Mouse (Mus musculus): ENCODE data around the gene Nfe2l2. TPM values are rescaled to one million over a fixed set of nuclear protein-coding genes. Genes with fewer than 3 reads are reported as not detected.

Nfe2l2 gene
- polyA plus RNA-seq, 1 experiment from 2014 or later: 73.9 TPM

GRCm38 (mm10) chr2:75723481-75723880, 19.0 kb upstream of the Nfe2l2 start:
- no peak for TF ChIP-seq CTCF (IDR thresholded peaks at IDR 0.05; ENCODE audit: low read depth)
- Histone ChIP-seq H3K4me2 (no peak overlapping the region), H3K4me3 (ENCODE audit: low read depth, low read length) (no peak overlapping the region), H3K27me3 (ENCODE audit: insufficient read depth, low read length) (no peaks in the 10 kb centered on the region), H3K36me3 (ENCODE audit: insufficient read depth) (no peaks in the 10 kb centered on the region), H3K9ac (no peak overlapping the region), H3K4me1 (ENCODE audit: insufficient read depth) (no peaks in the 10 kb centered on the region), H3K9me3 (ENCODE audit: low read depth, low read length) (no peaks in the 10 kb centered on the region), H3K27ac (ENCODE audit: low read depth) (no peak overlapping the region)
- ATAC-seq (ENCODE audit: insufficient read depth) (no peak), DNase-seq (no peak)
- 91% methylated on average over 8 of the region's 8 CpGs for WGBS

- no peak for ATAC-seq (ENCODE audit: insufficient read depth)
- Histone ChIP-seq H3K9ac (no peak overlapping the region), H3K9me3 (ENCODE audit: low read depth, low read length) (no peaks in the 10 kb centered on the region), H3K4me3 (ENCODE audit: low read depth, low read length) (no peak overlapping the region), H3K27ac (ENCODE audit: low read depth) (no peak overlapping the region), H3K4me2 (no peak overlapping the region), H3K36me3 (ENCODE audit: insufficient read depth) (no peaks in the 10 kb centered on the region), H3K4me1 (ENCODE audit: insufficient read depth) (no peaks in the 10 kb centered on the region), H3K27me3 (ENCODE audit: insufficient read depth, low read length) (no peaks in the 10 kb centered on the region)
- no peak for TF ChIP-seq CTCF (IDR thresholded peaks at IDR 0.05; ENCODE audit: low read depth)
- no peak for DNase-seq
- 79% methylated on average over 5 of the region's 5 CpGs for WGBS
Measured at GRCm38 (mm10) chr2:75722893-75723292, 18.5 kb upstream of the Nfe2l2 start.

- H3K9me3 ChIP-seq (ENCODE audit: low read depth, low read length): no peaks in the 10 kb centered on the region
- H3K36me3 ChIP-seq (ENCODE audit: insufficient read depth): no peaks in the 10 kb centered on the region
- no peaks in the 10 kb centered on the region for H3K27me3 ChIP-seq (ENCODE audit: insufficient read depth, low read length)
- WGBS: 67% methylated on average over 11 of the region's 11 CpGs
- H3K9ac ChIP-seq: no peak overlapping the region
- ATAC-seq (ENCODE audit: insufficient read depth): no peak
- H3K4me1 ChIP-seq (ENCODE audit: insufficient read depth): 0 out of 2 replicates have a peak, but pooled peaks cover 7% of the 10 kb centered on the region
- no peak overlapping the region for H3K4me3 ChIP-seq (ENCODE audit: low read depth, low read length)
- no peak for DNase-seq
- no peak overlapping the region for H3K27ac ChIP-seq (ENCODE audit: low read depth)
- no peak for TF ChIP-seq CTCF (IDR thresholded peaks at IDR 0.05; ENCODE audit: low read depth)
- H3K4me2 ChIP-seq: no peak overlapping the region
Measured at GRCm38 (mm10) chr2:75720236-75721027, 16.0 kb upstream of the Nfe2l2 start.

GRCm38 (mm10) chr2:75719331-75719869, 15.0 kb upstream of the Nfe2l2 start:
- Histone ChIP-seq H3K27me3 (ENCODE audit: insufficient read depth, low read length) (no peaks in the 10 kb centered on the region), H3K4me1 (ENCODE audit: insufficient read depth) (0 out of 2 replicates have a peak, but pooled peaks cover 7% of the 10 kb centered on the region), H3K27ac (ENCODE audit: low read depth) (no peak overlapping the region), H3K36me3 (ENCODE audit: insufficient read depth) (no peaks in the 10 kb centered on the region), H3K9ac (no peak overlapping the region), H3K9me3 (ENCODE audit: low read depth, low read length) (no peaks in the 10 kb centered on the region), H3K4me2 (no peak overlapping the region), H3K4me3 (ENCODE audit: low read depth, low read length) (no peak overlapping the region)
- no peak for TF ChIP-seq CTCF (IDR thresholded peaks at IDR 0.05; ENCODE audit: low read depth)
- ATAC-seq (ENCODE audit: insufficient read depth) (no peak), DNase-seq (no peak)
- 76% methylated on average over 3 of the region's 3 CpGs for WGBS

GRCm38 (mm10) chr2:75716046-75717016, 11.9 kb upstream of the Nfe2l2 start:
- no peak overlapping the region for H3K4me2 ChIP-seq
- no peaks in the 10 kb centered on the region for H3K27me3 ChIP-seq (ENCODE audit: insufficient read depth, low read length)
- peak overlapping the region; percentile 44 for H3K27ac ChIP-seq (ENCODE audit: low read depth)
- WGBS: 51% methylated on average over 12 of the region's 12 CpGs
- no peak overlapping the region for H3K4me3 ChIP-seq (ENCODE audit: low read depth, low read length)
- H3K9ac ChIP-seq: no peak overlapping the region
- DNase-seq: peak; percentile 41
- no peak for TF ChIP-seq CTCF (IDR thresholded peaks at IDR 0.05; ENCODE audit: low read depth)
- ATAC-seq (ENCODE audit: insufficient read depth): peak; percentile 8; the same call in 1 of the 2 replicates
- no peaks in the 10 kb centered on the region for H3K9me3 ChIP-seq (ENCODE audit: low read depth, low read length)
- H3K36me3 ChIP-seq (ENCODE audit: insufficient read depth): no peaks in the 10 kb centered on the region
- 0 out of 2 replicates have a peak, but pooled peaks cover 7% of the 10 kb centered on the region for H3K4me1 ChIP-seq (ENCODE audit: insufficient read depth)

- Histone ChIP-seq H3K9ac (no peak overlapping the region), H3K4me1 (ENCODE audit: insufficient read depth) (0 out of 2 replicates have a peak, but pooled peaks cover 7% of the 10 kb centered on the region), H3K4me3 (ENCODE audit: low read depth, low read length) (no peak overlapping the region), H3K36me3 (ENCODE audit: insufficient read depth) (no peaks in the 10 kb centered on the region), H3K27ac (ENCODE audit: low read depth) (peak overlapping the region; percentile 55; the same call in 1 of the 2 replicates), H3K4me2 (no peak overlapping the region), H3K9me3 (ENCODE audit: low read depth, low read length) (no peaks in the 10 kb centered on the region), H3K27me3 (ENCODE audit: insufficient read depth, low read length) (no peaks in the 10 kb centered on the region)
- TF ChIP-seq CTCF (IDR thresholded peaks at IDR 0.05; ENCODE audit: low read depth): no peak
- DNase-seq: no peak
- 45% methylated on average over 4 of the region's 4 CpGs for WGBS
- ATAC-seq (ENCODE audit: insufficient read depth): no peak
Measured at GRCm38 (mm10) chr2:75714766-75715165, 10.3 kb upstream of the Nfe2l2 start.

Measured in lung, embryonic 14.5 days (tissue).